Mouse (Mus musculus): ENCODE measurements at regions not wholly inside any gene's neighbourhood (a gene's known extent, or its start where the extent isn't known, plus 50 kb on each side); places are given as distances from the start of the nearest gene placed in this dataset.

- no peak for DNase-seq
Observed at GRCm38 (mm10) chr14:9161336-9161735, 495.3 kb upstream of the 4930452B06Rik start.

GRCm38 (mm10) chr14:9157941-9158340, 491.9 kb upstream of the 4930452B06Rik start:
- DNase-seq: no peak

- DNase-seq: no peak
Observed at GRCm38 (mm10) chr14:9150841-9151240, 484.8 kb upstream of the 4930452B06Rik start.

DNA sequence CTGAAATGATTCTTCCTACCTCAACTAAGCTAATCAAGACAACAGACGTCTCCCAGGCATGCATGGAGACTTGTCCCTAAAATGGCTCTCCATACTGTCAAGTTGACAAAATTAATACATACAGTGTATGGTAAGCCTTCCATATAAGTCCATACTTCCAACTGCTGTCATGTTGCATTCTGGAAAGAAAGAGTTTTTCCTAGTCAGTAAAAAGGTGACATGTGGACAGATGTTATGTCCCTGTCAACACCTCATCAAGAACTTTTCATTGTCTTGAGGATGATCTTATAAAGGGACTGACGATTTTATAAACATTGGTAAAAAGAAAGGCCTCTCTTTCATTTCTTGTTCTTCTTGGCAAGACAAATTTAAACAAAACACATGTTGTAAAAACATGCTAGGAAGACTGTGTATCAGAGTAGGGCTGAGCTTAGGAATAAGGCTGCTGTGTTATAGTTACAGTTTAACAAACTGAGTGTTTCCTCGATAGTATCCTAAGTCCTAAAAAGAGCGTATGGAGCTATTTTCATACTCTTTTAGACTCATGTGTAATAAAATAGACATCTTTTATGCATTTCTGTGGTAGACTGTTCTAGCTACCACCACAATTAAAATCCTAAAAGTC, 480.7 kb upstream of the 4930452B06Rik start:
- no peak for DNase-seq

GRCm38 (mm10) chr14:9105708-9106107, 439.7 kb upstream of the 4930452B06Rik start:
- no peak for DNase-seq

GRCm38 (mm10) chr14:9089625-9090326, 423.7 kb upstream of the 4930452B06Rik start:
- DNase-seq: peak; percentile 11

DNA sequence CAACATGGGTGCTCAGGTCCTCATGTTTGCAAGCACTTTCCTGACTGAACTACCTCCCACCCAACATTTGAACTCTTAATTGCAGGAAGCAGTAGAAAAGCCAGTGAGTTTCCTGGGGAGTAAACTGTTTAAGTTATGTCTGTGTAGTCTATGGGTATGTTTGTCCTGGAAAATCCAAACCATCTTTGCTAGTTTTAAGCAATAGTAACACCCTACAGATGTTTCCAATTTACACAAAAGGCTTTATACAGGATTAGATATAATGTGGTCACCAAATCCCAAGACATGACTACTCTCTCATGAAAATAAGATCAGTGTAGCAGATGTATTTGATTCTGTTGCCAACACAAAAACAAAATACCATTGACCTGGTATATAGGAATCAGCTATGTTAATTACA, 421.1 kb upstream of the 4930452B06Rik start:
- no peak for DNase-seq

GRCm38 (mm10) chr14:9079632-9080031, 413.6 kb upstream of the 4930452B06Rik start:
- DNase-seq: no peak

DNA sequence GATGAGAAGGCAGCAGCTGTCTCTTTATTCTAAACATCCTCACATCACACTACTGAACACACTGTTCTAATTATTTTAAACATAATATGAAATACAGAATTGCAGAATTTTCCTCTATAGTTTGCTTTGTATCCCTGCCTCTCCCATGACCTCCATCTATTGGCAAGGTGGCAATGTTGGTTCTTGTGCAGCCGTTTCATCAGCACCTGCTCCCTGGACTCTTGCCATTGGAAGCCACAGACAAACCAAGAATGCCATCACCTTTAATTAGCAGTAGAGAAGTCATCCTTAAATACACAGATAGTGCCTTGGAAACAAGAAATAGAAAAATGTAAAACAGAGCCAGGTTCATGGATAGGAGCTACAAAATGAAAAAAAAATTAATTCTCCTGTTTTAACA, 413.0 kb upstream of the 4930452B06Rik start:
- DNase-seq: no peak

GRCm38 (mm10) chr14:9071176-9071575, 405.1 kb upstream of the 4930452B06Rik start:
- DNase-seq: no peak

- DNase-seq: no peak
Observed at GRCm38 (mm10) chr14:9060058-9060457, 394.0 kb upstream of the 4930452B06Rik start.

DNA sequence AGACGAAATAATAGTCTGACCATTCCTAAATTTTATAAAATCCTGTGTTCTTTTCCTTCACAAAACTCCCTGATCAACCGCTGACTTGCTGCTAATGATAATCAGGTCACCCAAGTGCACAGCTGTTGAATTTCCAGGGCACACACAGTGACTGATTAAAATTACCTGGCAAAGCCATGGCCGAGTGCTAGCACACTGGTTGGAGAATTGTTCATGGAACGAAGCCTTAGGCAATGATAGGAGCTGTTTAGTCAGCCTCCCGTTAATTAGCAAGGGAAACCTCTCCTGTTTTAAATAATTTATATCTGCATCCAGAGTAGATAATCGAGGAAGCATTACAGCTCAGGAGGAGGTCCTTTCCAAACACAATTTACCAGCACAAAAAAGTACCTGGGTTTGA, 362.8 kb upstream of the 4930452B06Rik start:
- no peak for DNase-seq

DNA sequence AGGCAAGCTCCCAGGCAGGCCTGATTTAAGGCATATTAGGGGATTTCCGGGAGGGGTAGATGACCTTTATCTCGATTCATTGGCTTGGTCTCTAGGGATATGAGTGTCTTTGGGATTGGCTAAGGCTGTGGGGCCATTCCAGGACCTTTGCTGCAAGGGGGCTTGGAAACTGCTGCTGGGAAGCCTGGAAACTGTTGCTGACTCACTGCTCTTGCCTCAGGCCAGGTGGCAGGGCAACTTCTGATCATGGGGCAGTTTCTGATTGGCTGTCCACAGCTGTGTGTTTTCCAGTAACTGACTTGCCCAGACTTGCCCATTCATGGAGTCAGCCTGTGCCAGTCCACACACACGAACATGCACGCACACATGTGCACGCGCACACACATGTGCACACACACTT, 349.8 kb upstream of the 4930452B06Rik start:
- no peak for DNase-seq

DNA sequence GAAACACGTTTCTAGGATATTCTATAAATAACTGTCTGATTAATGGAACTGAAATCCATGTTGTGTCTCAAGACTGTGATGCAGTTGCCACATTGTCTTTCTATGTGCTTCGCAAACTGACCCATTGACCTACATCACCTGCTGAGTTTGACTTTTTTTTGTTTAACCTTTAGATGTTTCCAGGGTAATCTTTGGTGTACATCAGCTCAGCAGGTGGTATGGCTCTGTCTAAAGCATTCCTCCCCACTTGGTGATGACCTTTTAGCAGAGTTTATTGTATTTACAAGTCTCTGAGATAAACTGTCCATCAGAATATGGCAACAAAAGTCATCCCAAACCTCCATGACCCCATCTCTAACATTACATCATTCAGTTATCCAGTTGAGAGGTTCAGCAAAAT, 337.0 kb upstream of the 4930452B06Rik start:
- DNase-seq: no peak

GRCm38 (mm10) chr14:9000408-9001092, 334.5 kb upstream of the 4930452B06Rik start:
- no peak for DNase-seq

- no peak for DNase-seq
Observed at GRCm38 (mm10) chr14:8999815-9000214, 333.8 kb upstream of the 4930452B06Rik start.

GRCm38 (mm10) chr14:8993421-8993820, 327.4 kb upstream of the 4930452B06Rik start:
- no peak for DNase-seq

GRCm38 (mm10) chr14:8985086-8985793, 319.2 kb upstream of the 4930452B06Rik start:
- no peak for DNase-seq

- DNase-seq: no peak
Observed at GRCm38 (mm10) chr14:8961554-8961953, 295.5 kb upstream of the 4930452B06Rik start.

DNA sequence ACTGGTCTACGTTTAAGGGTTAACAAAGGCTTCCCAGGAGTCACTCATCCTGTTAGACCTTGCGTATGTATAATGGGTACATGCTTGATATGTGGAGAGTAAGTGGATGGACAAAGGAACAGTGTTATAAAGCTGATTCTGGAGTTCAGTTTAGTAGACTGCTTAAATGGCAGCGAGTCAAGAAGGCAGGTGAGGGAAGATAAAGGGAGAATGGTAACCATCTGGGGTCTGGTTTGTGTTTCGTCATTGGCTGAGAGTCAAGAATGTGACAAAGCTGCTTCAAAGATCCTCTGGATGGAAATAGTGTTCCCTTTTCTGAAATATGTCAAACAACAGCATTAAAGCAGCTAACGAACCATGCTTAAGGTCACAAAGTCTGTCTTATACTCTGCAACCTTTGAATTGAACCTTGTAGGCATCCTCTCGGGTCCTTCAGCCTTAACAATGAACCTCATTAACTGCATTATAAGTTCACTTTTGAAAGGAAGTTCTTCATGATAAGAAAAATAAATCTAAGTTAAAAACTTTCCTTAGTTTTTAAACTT, 286.9 kb upstream of the 4930452B06Rik start:
- DNase-seq: no peak

DNA sequence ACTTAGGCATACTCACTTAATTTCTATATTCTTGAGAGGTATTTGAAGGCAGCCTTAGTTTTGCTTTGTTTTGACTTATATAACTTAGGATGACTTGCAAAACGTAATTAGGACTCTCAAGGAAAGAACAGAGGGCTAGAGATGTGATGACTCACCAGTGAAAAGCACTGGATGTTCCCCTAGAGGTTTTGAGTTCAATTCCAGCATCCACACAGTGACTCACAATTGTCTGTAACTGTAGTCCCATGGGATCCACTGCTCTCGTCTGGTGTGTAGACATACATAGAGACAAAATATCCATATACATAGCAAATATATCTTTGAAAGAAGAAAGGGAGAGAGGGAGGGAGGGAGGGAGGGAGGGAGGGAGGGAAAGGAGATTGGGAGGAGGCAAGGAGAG, 282.7 kb upstream of the 4930452B06Rik start:
- DNase-seq: no peak

GRCm38 (mm10) chr14:8946851-8947625, 281.0 kb upstream of the 4930452B06Rik start:
- DNase-seq: no peak
